Mouse (Mus musculus) embryonic facial prominence, embryonic 14.5 days (tissue): Measurements from ENCODE around the gene Olfr191. TPM values are rescaled to one million over a fixed set of nuclear protein-coding genes. Genes with fewer than 3 reads are reported as not detected.
"Not testable (repeated sequence)": the region's sequence is repeated elsewhere in the genome, so short reads cannot be mapped to it uniquely, and the experiment has no call there.

Experiments used
- ATAC-seq: fragments of 200-750 bp; cut with Nextera tagmentation; 2 replicates; pipeline ENCODE4 v1.8.0; 2017; ENCODE audit warnings: low read depth, moderate number of reproducible peaks, moderate TSS enrichment
- DNase-seq: peaks from one replicate; pipeline ENCODE4 v3.0.0-alpha.2; 2015; ENCODE audit warnings: low spot score
- H3K27ac ChIP-seq: fragments of 300-500 bp; sonication (generic); replicated peaks from 2 replicates; pipeline ENCODE4 v1.5.1; 2014; ENCODE audit warnings: low read depth, mild to moderate bottlenecking, low read length, moderate library complexity
- H3K27me3 ChIP-seq: fragments of 300-500 bp; sonication (generic); replicated peaks from 2 replicates; pipeline ENCODE4 v1.6.1; 2014; ENCODE audit warnings: low read length; ENCODE audit not compliant: control insufficient read depth, insufficient read depth
- H3K36me3 ChIP-seq: fragments of 300-500 bp; sonication (generic); 2 replicates; pipeline ENCODE4 v1.6.1; 2014; ENCODE audit warnings: low read length, mixed read lengths; ENCODE audit not compliant: control insufficient read depth, insufficient read depth
- H3K4me1 ChIP-seq: fragments of 300-500 bp; sonication (generic); 2 replicates; pipeline ENCODE4 v1.6.1; 2014; ENCODE audit warnings: antibody characterized with exemption, low read length; ENCODE audit not compliant: control insufficient read depth, insufficient read depth
- H3K4me2 ChIP-seq: fragments of 300-500 bp; sonication (generic); 2 replicates; pipeline ENCODE4 v1.6.1; 2014; ENCODE audit warnings: low read depth, mild to moderate bottlenecking, low read length, moderate library complexity, mixed read lengths
- H3K4me3 ChIP-seq: fragments of 300-500 bp; sonication (generic); 2 replicates; pipeline ENCODE4 v1.5.1; 2014; ENCODE audit warnings: low read depth, mild to moderate bottlenecking, low read length
- H3K9ac ChIP-seq: fragments of 300-500 bp; sonication (generic); 2 replicates; pipeline ENCODE4 v1.6.1; 2014; ENCODE audit warnings: low read depth, mild to moderate bottlenecking, low read length, moderate library complexity, mixed read lengths
- H3K9me3 ChIP-seq: fragments of 300-500 bp; sonication (generic); 2 replicates; pipeline ENCODE4 v1.6.1; 2016; ENCODE audit warnings: low read length; ENCODE audit not compliant: control insufficient read depth
- WGBS: fragments of 180-500 bp; shearing (Covaris S2); extraction: QIAGEN DNeasy Blood & Tissue Kit; methylation state at CpG from one replicate; pipeline ENCODE4 v1.1.7; 2014; 5-methylcytosine and 5-hydroxymethylcytosine counted together
- polyA plus RNA-seq: library from polyadenylated mRNA; unstranded; fragments of >200 nt; fragmentation: Nextera tagmentation; extraction: Ambion mirVana; gene quantifications from 2 replicates; pipeline ENCODE4 v1.2.1, GENCODE M21; 2014

The Olfr191 gene
- polyA plus RNA-seq, 1 experiment from 2014 or later = not detected

- no peak overlapping the region for H3K9ac ChIP-seq
- H3K27me3 ChIP-seq = no peaks in the 10 kb centered on the region
- H3K36me3 ChIP-seq = no peaks in the 10 kb centered on the region
- no peak overlapping the region for H3K27ac ChIP-seq
- H3K4me2 ChIP-seq = no peak overlapping the region
- ATAC-seq (no peak), DNase-seq (no peak)
- H3K4me1 ChIP-seq = no peaks in the 10 kb centered on the region
- no peaks in the 10 kb centered on the region for H3K9me3 ChIP-seq
- H3K4me3 ChIP-seq = no peak overlapping the region
These were observed 17.9 kb downstream of the Olfr191 start for GRCm38 (mm10) chr16:59071755-59072154.

GRCm38 (mm10) chr16:59062411-59062810, 27.2 kb downstream of the Olfr191 start:
- H3K4me2 ChIP-seq, ATAC-seq, H3K36me3 ChIP-seq, H3K27me3 ChIP-seq, DNase-seq, H3K9ac ChIP-seq, H3K27ac ChIP-seq, H3K4me1 ChIP-seq, H3K9me3 ChIP-seq, H3K4me3 ChIP-seq: not testable (repeated sequence)
- WGBS = 74% methylated on average over 3 of the region's 3 CpGs

GRCm38 (mm10) chr16:59049286-59049685, 40.3 kb downstream of the Olfr191 start:
- not testable (repeated sequence) for H3K4me1 ChIP-seq, H3K27me3 ChIP-seq, H3K27ac ChIP-seq, H3K36me3 ChIP-seq, H3K4me3 ChIP-seq, H3K9me3 ChIP-seq, H3K9ac ChIP-seq, H3K4me2 ChIP-seq, ATAC-seq, DNase-seq
- WGBS = 95% methylated on average over 2 of the region's 2 CpGs

GRCm38 (mm10) chr16:59048860-59049259, 40.8 kb downstream of the Olfr191 start:
- Histone ChIP-seq H3K4me1 (no peaks in the 10 kb centered on the region), H3K9ac (no peak overlapping the region), H3K36me3 (no peaks in the 10 kb centered on the region), H3K27ac (no peak overlapping the region), H3K27me3 (no peaks in the 10 kb centered on the region), H3K9me3 (no peaks in the 10 kb centered on the region), H3K4me3 (no peak overlapping the region), H3K4me2 (no peak overlapping the region)
- WGBS = 86% methylated on average over 1 of the region's 1 CpGs
- DNase-seq (no peak), ATAC-seq (no peak)

GRCm38 (mm10) chr16:59047579-59047978, 42.0 kb downstream of the Olfr191 start:
- no peak overlapping the region for H3K4me3 ChIP-seq
- ATAC-seq = no peak

GRCm38 (mm10) chr16:59045835-59046234, 43.8 kb downstream of the Olfr191 start:
- Histone ChIP-seq H3K4me3 (no peak overlapping the region), H3K4me2 (no peak overlapping the region), H3K36me3 (no peaks in the 10 kb centered on the region), H3K9me3 (no peaks in the 10 kb centered on the region), H3K27ac (no peak overlapping the region), H3K9ac (no peak overlapping the region), H3K4me1 (no peaks in the 10 kb centered on the region), H3K27me3 (no peaks in the 10 kb centered on the region)
- ATAC-seq (no peak), DNase-seq (no peak)
- WGBS = 77% methylated on average over 3 of the region's 3 CpGs

More at GRCm38 (mm10) chr16:59047579-59047978, 42.0 kb downstream of the Olfr191 start:
- Histone ChIP-seq H3K4me1 (no peaks in the 10 kb centered on the region), H3K4me2 (no peak overlapping the region), H3K9me3 (no peaks in the 10 kb centered on the region), H3K27me3 (no peaks in the 10 kb centered on the region), H3K36me3 (no peaks in the 10 kb centered on the region), H3K27ac (no peak overlapping the region), H3K9ac (no peak overlapping the region)
- WGBS = 69% methylated on average over 4 of the region's 4 CpGs
- no peak for DNase-seq

- Histone ChIP-seq H3K4me3 (no peak within 1 kb of the TSS), H3K27me3 (no peaks in the 10 kb centered on the region), H3K36me3 (no peaks in the 10 kb centered on the region), H3K9ac (no peak within 1 kb of the TSS), H3K27ac (no peak within 1 kb of the TSS), H3K4me2 (no peak within 1 kb of the TSS), H3K4me1 (no peaks in the 10 kb centered on the region), H3K9me3 (no peaks in the 10 kb centered on the region)
- peak; percentile 0 for DNase-seq
- ATAC-seq = no peak
- 75% methylated on average over 7 of the region's 7 CpGs for WGBS
These were observed 49.9 kb downstream of the Olfr191 start, which contains the start of gene Olfr187 for GRCm38 (mm10) chr16:59039710-59040109. Gene Olfr187 (minus strand): TSS chr16:59039767.

Other genes starting within 250 kb of the Olfr191 start
- gene Olfr177, start 215.1 kb downstream of the Olfr191 start, polyA plus RNA-seq = not detected in 2 replicates
- gene Olfr178, start 197.8 kb downstream of the Olfr191 start, polyA plus RNA-seq = not detected in 2 replicates
- gene Olfr181, start 161.1 kb downstream of the Olfr191 start, polyA plus RNA-seq = not detected in 2 replicates
- gene Olfr180, start 160.4 kb downstream of the Olfr191 start, polyA plus RNA-seq = not detected in 2 replicates
- gene Olfr183, start 94.5 kb downstream of the Olfr191 start, polyA plus RNA-seq = not detected in 2 replicates
- not detected in 2 replicates for gene Olfr186, start 59.5 kb downstream of the Olfr191 start, polyA plus RNA-seq
- not detected in 2 replicates for gene Olfr187, start 50.1 kb downstream of the Olfr191 start, polyA plus RNA-seq
- gene Olfr190, start 11.8 kb downstream of the Olfr191 start, polyA plus RNA-seq = not detected in 2 replicates
- gene Olfr193, start 22.1 kb upstream of the Olfr191 start, polyA plus RNA-seq = not detected in 2 replicates
- gene Olfr194, start 31.2 kb upstream of the Olfr191 start, polyA plus RNA-seq = not detected in 2 replicates
- not detected in 2 replicates for gene Olfr195, start 57.2 kb upstream of the Olfr191 start, polyA plus RNA-seq
- not detected in 2 replicates for gene Olfr196, start 80.6 kb upstream of the Olfr191 start, polyA plus RNA-seq
- gene Olfr198, start 113.7 kb upstream of the Olfr191 start, polyA plus RNA-seq = not detected in 2 replicates
- not detected in 2 replicates for gene Olfr199, start 129.9 kb upstream of the Olfr191 start, polyA plus RNA-seq
- 0.04 TPM in 1 of 2 replicates, not detected in the other for gene Olfr201, start 182.8 kb upstream of the Olfr191 start, polyA plus RNA-seq
- gene Olfr202, start 197.0 kb upstream of the Olfr191 start, polyA plus RNA-seq = not detected in 2 replicates
- gene Olfr203, start 209.1 kb upstream of the Olfr191 start, polyA plus RNA-seq = not detected in 2 replicates
- not detected in 2 replicates for gene Olfr204, start 228.4 kb upstream of the Olfr191 start, polyA plus RNA-seq
- gene Olfr205, start 241.3 kb upstream of the Olfr191 start, polyA plus RNA-seq = not detected in 2 replicates